Mouse (Mus musculus) midbrain, embryonic 16.5 days (tissue): Measurements from ENCODE around the gene Ghdc. TPM values are rescaled to one million over a fixed set of nuclear protein-coding genes. Genes with fewer than 3 reads are reported as not detected.
A peak's percentile ranks its signal among the peaks of the same experiment; 100 is the strongest.

ENCODE experiments used
- ATAC-seq: fragments of 200-750 bp; cut with Nextera tagmentation; 2 replicates; pipeline ENCODE4 v1.8.0; 2017; ENCODE audit warnings: moderate TSS enrichment
- H3K27ac ChIP-seq: fragments of 300-500 bp; sonication (generic); 2 replicates; pipeline ENCODE4 v1.5.1; 2014; ENCODE audit warnings: mild to moderate bottlenecking, low read length, mixed read lengths
- H3K27me3 ChIP-seq: fragments of 300-500 bp; sonication (generic); 2 replicates; pipeline ENCODE4 v1.6.1; 2014; ENCODE audit warnings: low read depth, low read length, mixed read lengths; ENCODE audit not compliant: control insufficient read depth, insufficient read depth
- H3K36me3 ChIP-seq: fragments of 300-500 bp; sonication (generic); 2 replicates; pipeline ENCODE4 v1.6.1; 2014; ENCODE audit warnings: mild to moderate bottlenecking, low read length, moderate library complexity, mixed read lengths; ENCODE audit not compliant: control insufficient read depth, insufficient read depth
- H3K4me1 ChIP-seq: fragments of 300-500 bp; sonication (generic); 2 replicates; pipeline ENCODE4 v1.6.1; 2014; ENCODE audit warnings: mild to moderate bottlenecking, low read length, mixed read lengths; ENCODE audit not compliant: control insufficient read depth, insufficient read depth
- H3K4me2 ChIP-seq: fragments of 300-500 bp; sonication (generic); 2 replicates; pipeline ENCODE4 v1.6.1; 2014; ENCODE audit warnings: mild to moderate bottlenecking, low read length, mixed read lengths
- H3K4me3 ChIP-seq: fragments of 300-500 bp; sonication (generic); 2 replicates; pipeline ENCODE4 v1.5.1; 2014; ENCODE audit warnings: low read depth, mild to moderate bottlenecking, low read length, moderate library complexity, mixed read lengths
- H3K9ac ChIP-seq: fragments of 300-500 bp; sonication (generic); 2 replicates; pipeline ENCODE4 v1.6.1; 2014; ENCODE audit warnings: low read depth, low read length, mixed read lengths
- H3K9me3 ChIP-seq: fragments of 300-500 bp; sonication (generic); replicated peaks from 2 replicates; pipeline ENCODE4 v1.6.1; 2014; ENCODE audit warnings: mild to moderate bottlenecking, low read length, mixed read lengths; ENCODE audit not compliant: control insufficient read depth, poor library complexity, severe bottlenecking
- WGBS: fragments of 180-500 bp; shearing (Covaris S2); extraction: QIAGEN DNeasy Blood & Tissue Kit; methylation state at CpG from one replicate; pipeline ENCODE4 v1.1.7; 2014; 5-methylcytosine and 5-hydroxymethylcytosine counted together
- polyA plus RNA-seq: library from polyadenylated mRNA; unstranded; fragments of >200 nt; fragmentation: Nextera tagmentation; extraction: Ambion mirVana; gene quantifications from 2 replicates; pipeline ENCODE4 v1.2.1, GENCODE M21; 2015

Gene Ghdc
- polyA plus RNA-seq, 1 experiment from 2014 or later: 7.5 TPM

DNA sequence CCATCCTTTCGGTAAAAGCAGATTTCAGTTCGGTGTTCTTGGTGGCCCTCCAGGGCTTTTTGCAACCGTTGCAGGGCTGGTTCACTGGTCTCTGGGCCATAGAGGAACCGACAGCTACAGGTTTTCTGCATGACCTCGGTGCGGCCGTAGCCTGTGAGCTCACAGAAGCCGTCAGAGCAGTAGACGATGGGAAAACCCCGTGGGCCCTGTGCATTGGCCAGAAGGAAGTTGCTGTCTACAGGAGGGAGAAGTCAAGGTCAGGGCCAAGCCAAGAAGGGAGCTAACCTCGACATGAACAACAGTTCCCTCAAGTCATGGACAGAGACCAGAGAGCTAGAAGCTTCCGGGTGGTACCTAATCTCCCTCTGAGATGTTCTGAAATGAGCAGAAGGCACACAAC lies 13.2 kb downstream of the Ghdc start:
- Histone ChIP-seq H3K4me1 (peaks cover 5% of the 10 kb centered on the region), H3K36me3 (peaks cover 9% of the 10 kb centered on the region), H3K27ac (no peak overlapping the region), H3K9ac (no peak overlapping the region), H3K4me3 (no peak overlapping the region), H3K9me3 (no peaks in the 10 kb centered on the region), H3K4me2 (peak overlapping the region; percentile 75), H3K27me3 (no peaks in the 10 kb centered on the region)
- WGBS: 89% methylated on average over 12 of the region's 12 CpGs
- no peak for ATAC-seq

DNA sequence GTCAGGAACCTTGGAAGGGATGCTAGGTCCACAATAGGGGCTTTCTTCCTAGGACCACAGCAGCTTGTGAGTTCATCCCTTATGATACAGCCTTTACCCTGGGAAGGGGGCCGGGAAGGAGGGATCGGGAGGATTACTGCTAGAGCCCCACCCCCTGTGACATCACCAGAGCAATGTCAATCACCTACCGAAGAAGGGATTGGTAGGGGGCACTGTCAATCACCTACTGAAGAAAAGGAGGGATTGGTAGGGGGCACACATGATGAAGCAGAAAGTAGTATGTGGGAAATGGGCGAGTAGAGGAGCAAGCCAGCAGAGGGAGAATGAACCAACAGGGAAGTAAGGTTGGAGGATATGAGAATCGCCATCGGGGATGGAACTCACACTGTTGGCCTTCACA lies 14.3 kb downstream of the Ghdc start:
- WGBS: 64% methylated on average over 6 of the region's 6 CpGs
- Histone ChIP-seq H3K9ac (no peak overlapping the region), H3K4me1 (peaks cover 5% of the 10 kb centered on the region), H3K9me3 (no peaks in the 10 kb centered on the region), H3K27ac (no peak overlapping the region), H3K4me2 (no peak overlapping the region), H3K27me3 (no peaks in the 10 kb centered on the region), H3K36me3 (peaks cover 15% of the 10 kb centered on the region), H3K4me3 (no peak overlapping the region)
- ATAC-seq: no peak

DNA sequence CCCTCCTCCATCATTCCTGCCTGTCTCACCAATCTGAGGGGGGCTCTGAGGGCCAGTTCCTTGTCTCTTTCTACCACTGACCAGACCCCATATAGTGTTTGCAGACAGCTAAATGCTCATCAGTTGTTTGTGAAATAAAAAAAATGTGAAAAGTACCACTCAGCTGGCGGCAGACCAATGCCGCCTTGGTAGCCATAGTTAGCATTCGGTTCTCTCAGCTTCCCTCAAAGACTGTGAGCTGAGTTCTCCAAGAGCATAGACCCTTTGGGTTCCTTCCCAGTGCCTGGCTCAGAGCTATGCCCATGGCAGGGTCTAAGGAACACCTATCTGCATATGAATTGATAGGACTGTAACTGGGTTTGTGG lies 16.1 kb downstream of the Ghdc start:
- ATAC-seq: no peak
- no peaks in the 10 kb centered on the region for H3K27me3 ChIP-seq
- H3K9me3 ChIP-seq: no peaks in the 10 kb centered on the region
- peaks cover 17% of the 10 kb centered on the region for H3K36me3 ChIP-seq
- no peak overlapping the region for H3K4me3 ChIP-seq
- H3K4me2 ChIP-seq: no peak overlapping the region
- 96% methylated on average over 3 of the region's 3 CpGs for WGBS
- H3K4me1 ChIP-seq: peaks cover 5% of the 10 kb centered on the region
- H3K27ac ChIP-seq: no peak overlapping the region
- H3K9ac ChIP-seq: no peak overlapping the region

DNA sequence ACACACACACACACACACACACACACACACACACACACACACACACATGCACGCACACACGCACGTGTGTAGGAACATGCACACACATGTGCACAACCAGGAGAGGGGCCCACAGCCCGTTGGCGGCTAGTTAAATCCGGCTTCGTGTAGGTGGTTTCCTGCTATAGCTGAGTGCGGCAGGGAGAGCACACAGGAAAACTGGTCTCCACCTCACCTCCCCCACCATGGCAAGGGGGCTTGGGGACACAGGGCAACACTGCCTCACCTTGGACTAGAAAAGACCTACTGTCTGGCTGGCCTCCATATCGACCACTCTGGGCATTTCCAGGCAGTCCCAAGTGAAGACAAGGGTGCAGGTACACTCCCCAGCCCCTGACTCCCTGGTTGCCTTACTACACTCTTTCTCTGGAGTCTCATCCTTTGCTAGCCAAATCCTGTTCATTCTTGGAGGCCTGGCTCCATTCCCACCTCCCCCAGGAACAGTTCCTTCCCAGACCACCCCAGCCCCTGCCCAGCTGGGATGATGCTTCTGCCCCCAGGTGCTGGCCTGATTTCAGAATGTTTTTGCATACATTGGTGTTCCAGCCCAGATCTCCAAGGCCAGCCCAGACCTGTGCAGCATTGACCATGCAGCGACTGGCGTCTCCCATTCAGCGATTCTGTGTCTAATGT lies 16.6 kb downstream of the Ghdc start:
- ATAC-seq: no peak
- Histone ChIP-seq H3K4me1 (peaks cover 5% of the 10 kb centered on the region), H3K4me3 (no peak overlapping the region), H3K36me3 (peaks cover 20% of the 10 kb centered on the region), H3K9ac (no peak overlapping the region), H3K27me3 (no peaks in the 10 kb centered on the region), H3K4me2 (no peak overlapping the region), H3K9me3 (no peaks in the 10 kb centered on the region), H3K27ac (no peak overlapping the region)
- 85% methylated on average over 11 of the region's 12 CpGs for WGBS

DNA sequence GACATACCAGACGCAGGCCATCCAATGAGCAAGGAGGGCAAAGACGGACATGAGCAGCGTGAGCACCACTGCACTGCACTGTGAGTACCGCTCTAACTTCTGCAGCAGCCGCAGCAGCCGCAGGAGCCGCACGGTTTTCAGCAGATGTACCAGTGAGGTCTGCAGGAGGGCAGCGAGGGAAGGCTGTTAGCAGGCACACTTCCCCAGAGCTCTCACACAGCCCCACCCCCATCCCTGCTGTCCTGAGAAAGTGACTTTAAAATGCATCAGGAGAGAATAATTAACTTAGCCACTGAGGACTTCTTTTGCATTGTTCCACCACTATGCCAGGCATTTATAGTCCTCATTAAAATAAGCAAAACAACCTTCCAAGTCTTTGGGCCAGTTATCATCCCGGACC lies 18.5 kb downstream of the Ghdc start:
- ATAC-seq: no peak
- Histone ChIP-seq H3K27me3 (no peaks in the 10 kb centered on the region), H3K4me2 (no peak overlapping the region), H3K9me3 (no peaks in the 10 kb centered on the region), H3K4me1 (no peaks in the 10 kb centered on the region), H3K9ac (no peak overlapping the region), H3K4me3 (no peak overlapping the region), H3K27ac (no peak overlapping the region), H3K36me3 (peaks cover 21% of the 10 kb centered on the region)
- 51% methylated on average over 10 of the region's 10 CpGs for WGBS

DNA sequence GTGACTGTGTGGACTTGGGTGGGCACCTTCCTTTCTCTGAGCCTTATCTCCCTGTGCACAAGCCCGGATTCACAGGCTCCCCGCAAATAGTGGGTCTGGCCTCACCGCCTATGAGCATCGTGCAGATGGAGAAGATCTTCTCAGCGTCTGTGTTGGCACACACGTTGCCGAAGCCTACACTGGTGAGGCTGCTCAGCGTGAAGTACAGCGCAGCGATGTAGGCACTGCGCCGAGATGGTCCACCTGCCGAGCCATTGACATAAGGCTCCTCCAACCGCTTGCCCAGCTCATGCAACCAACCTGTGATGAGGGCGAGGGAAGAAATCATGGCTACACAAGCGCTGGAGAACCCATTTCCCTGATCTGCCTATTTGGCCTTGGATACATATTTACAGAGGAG lies 20.6 kb downstream of the Ghdc start:
- Histone ChIP-seq H3K36me3 (peaks cover 16% of the 10 kb centered on the region), H3K27ac (no peak overlapping the region), H3K9me3 (no peaks in the 10 kb centered on the region), H3K4me3 (no peak overlapping the region), H3K9ac (no peak overlapping the region), H3K4me1 (no peaks in the 10 kb centered on the region), H3K4me2 (no peak overlapping the region), H3K27me3 (no peaks in the 10 kb centered on the region)
- ATAC-seq: no peak
- WGBS: 92% methylated on average over 16 of the region's 16 CpGs

DNA sequence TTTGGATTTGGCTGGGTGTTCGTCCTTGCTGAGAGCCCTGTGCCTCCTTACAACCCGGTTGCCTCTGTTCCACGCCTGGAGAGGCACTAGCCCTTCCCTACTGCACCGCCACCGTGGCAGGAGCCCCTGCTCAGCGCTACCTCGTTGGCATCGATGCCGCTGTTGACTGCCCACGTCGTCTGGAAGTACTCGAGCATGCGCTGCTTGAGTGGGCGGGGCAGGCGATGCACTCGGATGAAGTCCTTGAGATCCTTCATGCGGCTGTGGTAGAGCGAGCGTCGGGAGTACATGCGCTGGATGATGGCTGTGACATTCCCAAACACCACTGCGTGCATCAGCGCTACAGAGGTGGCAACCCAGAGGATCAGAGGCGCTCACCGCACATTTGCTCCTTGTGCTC lies 21.3 kb downstream of the Ghdc start:
- Histone ChIP-seq H3K9me3 (no peaks in the 10 kb centered on the region), H3K4me1 (no peaks in the 10 kb centered on the region), H3K36me3 (peaks cover 16% of the 10 kb centered on the region), H3K4me3 (no peak overlapping the region), H3K27me3 (no peaks in the 10 kb centered on the region), H3K4me2 (no peak overlapping the region), H3K9ac (no peak overlapping the region), H3K27ac (no peak overlapping the region)
- no peak for ATAC-seq
- WGBS: 49% methylated on average over 25 of the region's 25 CpGs

DNA sequence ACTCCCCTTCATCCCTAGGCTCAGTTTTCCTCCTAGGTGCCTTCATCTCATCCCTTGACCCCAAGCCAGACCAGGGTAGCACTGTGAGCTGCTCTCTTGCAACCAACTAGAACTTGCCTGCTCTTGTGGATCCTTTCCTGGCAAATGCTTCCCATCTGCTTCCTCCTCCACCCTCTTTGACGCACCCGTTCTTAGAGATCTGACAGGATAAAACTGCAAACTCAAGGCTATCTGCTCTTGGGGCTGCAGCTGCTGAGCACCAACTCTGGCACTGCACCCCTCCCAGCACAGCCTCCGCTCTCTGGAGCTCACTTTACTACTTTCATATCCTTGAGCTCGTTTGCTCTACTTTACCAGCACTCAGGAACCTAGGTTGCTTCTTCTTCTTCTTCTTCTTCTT lies 22.1 kb downstream of the Ghdc start:
- ATAC-seq: no peak
- WGBS: 79% methylated on average over 4 of the region's 4 CpGs

DNA sequence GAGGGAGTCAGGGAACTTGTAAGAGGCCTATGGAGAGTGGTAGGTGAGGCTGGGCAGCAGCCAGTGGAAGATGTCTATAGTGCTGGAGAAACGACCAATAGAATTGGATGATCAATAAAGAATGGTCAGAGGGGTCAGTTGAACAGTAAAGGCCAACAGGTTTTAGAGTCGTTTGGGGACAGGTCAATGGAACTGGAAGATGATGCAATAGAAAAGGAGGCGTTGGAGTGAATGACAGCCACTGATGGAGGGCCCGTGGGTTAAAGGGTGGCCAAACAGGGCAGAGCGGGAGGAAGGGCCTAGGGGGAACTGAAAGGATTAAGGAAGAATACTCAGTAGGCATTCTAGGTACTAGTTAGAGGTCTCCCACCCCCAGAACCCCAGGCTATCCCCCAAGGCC lies 23.6 kb downstream of the Ghdc start:
- no peaks in the 10 kb centered on the region for H3K4me1 ChIP-seq
- no peak overlapping the region for H3K27ac ChIP-seq
- no peak for ATAC-seq
- H3K4me2 ChIP-seq: no peak overlapping the region
- peaks cover 15% of the 10 kb centered on the region for H3K36me3 ChIP-seq
- no peak overlapping the region for H3K9ac ChIP-seq
- no peaks in the 10 kb centered on the region for H3K27me3 ChIP-seq
- 77% methylated on average over 5 of the region's 5 CpGs for WGBS
- H3K9me3 ChIP-seq: no peaks in the 10 kb centered on the region
- no peak overlapping the region for H3K4me3 ChIP-seq

More for the DNA sequence above, 22.1 kb downstream of the Ghdc start:
- Histone ChIP-seq H3K36me3 (peaks cover 16% of the 10 kb centered on the region), H3K4me1 (no peaks in the 10 kb centered on the region), H3K4me3 (no peak overlapping the region), H3K9ac (no peak overlapping the region), H3K27ac (no peak overlapping the region), H3K9me3 (no peaks in the 10 kb centered on the region), H3K4me2 (no peak overlapping the region), H3K27me3 (no peaks in the 10 kb centered on the region)
